Mouse (Mus musculus) megakaryocyte progenitor cell, adult 5-6 weeks (primary cell): ENCODE measurements around the gene Kcnq1. TPM values are rescaled to one million over a fixed set of nuclear protein-coding genes. Genes with fewer than 3 reads are reported as not detected.
A peak's percentile ranks its signal among the peaks of the same experiment; 100 is the strongest.

Source experiments
- ATAC-seq: replicated peaks from 2 replicates; pipeline ENCODE4 v1.8.0; 2016; ENCODE audit warnings: mild to moderate bottlenecking, moderate TSS enrichment, inconsistent platforms; ENCODE audit not compliant: poor library complexity
- total RNA-seq, 2 experiments: library from RNA; stranded (forward) in 1 of 2; stranded (reverse) in 1 of 2; fragments of 157-497, 149-512 nt in 1 of 2; fragments of 200-1000 nt in 1 of 2; gene quantifications; 2 replicates each; pipeline versions ENCODE4 v1.2.3 to v1.2.4; 2015 to 2017

Kcnq1 gene
- total RNA-seq, 2 experiments from 2014 or later, result not detected

- no peak for ATAC-seq
Observed at GRCm38 (mm10) chr7:143302593-143303238, 196.6 kb downstream of the Kcnq1 start.

DNA sequence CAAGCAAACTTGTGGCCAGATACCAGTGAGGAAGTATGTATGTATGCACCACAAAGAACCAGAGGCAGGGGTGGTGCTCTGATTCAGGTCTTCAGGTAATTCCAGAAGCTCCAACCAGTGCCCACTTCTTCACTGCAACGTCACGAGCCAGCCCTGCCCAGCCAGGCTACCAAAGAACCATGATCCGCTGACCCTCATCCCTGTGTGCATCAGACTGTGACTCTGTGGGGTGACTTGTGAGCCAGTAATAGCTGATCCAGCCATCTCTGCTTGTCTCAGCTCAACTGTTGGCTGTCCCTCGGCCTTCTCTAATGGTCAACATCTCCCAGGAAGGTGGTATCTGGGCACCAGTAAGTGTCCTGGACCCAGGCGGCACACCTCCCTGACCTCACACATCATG is 197.4 kb downstream of the Kcnq1 start:
- no peak for ATAC-seq

DNA sequence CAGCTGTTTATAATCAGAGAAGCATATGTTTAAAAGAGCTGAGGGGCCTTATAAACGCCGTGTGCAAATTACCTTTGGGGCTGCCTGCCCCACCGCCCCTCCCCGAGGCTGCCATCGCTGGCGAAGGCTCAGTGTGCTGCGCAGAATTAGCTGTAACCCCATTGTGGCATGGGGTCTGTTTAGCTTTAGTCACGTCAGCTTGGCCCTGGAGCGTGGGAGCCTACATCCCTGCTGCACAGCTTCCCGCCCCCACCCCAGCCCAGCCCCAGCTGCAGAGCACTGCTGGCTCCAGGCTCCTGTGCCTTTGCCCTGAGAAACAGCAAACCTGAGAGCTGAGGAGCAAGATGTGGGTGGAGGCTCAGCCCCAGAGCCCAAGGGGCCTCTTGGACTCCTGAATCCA is 199.6 kb downstream of the Kcnq1 start:
- no peak for ATAC-seq

- no peak for ATAC-seq
Observed at GRCm38 (mm10) chr7:143308001-143308400, 201.8 kb downstream of the Kcnq1 start.

DNA sequence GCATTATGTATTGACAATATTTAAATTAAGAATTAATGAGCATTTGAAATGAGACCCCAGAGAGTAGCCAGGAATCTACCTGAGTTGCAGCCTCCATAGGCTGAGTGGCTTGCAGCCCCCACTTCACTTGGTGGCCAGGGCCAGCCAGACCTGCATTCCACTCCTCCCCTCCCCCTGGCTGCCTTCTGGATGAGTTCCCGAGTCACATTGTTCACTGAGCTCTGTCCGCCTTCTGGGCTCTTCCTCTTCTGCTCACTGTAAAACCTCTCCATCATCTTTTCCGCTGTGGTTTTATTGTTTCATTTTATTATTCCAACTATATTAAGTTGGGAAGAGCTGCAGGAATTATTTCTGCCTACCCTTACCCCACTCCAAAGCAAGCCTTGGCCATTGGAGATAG is 204.1 kb downstream of the Kcnq1 start:
- no peak for ATAC-seq

DNA sequence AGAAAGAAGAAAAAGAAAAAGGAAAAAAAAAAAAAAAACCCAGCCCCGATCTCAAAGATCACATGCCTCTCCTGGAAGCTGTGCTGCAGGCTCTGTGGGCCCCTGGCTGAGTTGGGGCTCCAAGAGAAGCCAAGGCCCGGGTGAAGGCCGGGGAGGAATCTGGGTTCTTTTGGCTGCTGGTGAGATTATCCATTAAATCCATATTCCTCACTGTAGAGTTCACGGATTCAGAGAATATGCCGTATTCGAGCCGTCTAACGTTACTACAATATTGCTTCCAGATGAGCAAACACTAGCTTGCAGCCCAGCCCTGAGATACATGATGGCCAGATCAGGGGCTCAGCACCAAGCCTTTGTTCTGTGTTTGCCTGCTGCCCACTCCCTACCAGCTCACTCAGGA is 204.7 kb downstream of the Kcnq1 start:
- ATAC-seq, result no peak

GRCm38 (mm10) chr7:143311471-143311870 is 205.3 kb downstream of the Kcnq1 start:
- ATAC-seq, result no peak

GRCm38 (mm10) chr7:143313572-143314319 is 207.6 kb downstream of the Kcnq1 start:
- peak; percentile 76 for ATAC-seq

- no peak for ATAC-seq
Observed at GRCm38 (mm10) chr7:143318512-143318911, 212.3 kb downstream of the Kcnq1 start.

DNA sequence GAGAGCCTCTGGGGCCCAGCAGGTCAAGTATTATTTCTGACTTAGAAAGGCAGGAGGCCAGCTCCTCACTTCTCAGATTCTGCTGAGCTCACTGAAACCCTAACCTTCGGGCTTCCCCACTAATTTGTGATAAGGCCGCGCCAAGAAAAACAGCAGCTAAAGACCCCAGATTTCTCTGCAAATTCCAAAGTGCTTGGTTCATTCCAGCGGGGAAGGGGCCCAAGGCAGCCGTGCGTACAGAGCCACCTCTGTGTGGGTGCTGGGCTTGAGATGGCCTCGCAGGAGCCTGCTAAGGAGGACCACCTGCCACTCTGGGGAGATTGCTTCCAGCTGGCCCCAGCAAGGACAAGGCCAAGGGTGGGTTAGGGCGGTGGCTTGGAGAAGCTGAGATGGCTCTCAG is 214.2 kb downstream of the Kcnq1 start:
- ATAC-seq, result no peak

GRCm38 (mm10) chr7:143325051-143325450 is 218.9 kb downstream of the Kcnq1 start:
- no peak for ATAC-seq

DNA sequence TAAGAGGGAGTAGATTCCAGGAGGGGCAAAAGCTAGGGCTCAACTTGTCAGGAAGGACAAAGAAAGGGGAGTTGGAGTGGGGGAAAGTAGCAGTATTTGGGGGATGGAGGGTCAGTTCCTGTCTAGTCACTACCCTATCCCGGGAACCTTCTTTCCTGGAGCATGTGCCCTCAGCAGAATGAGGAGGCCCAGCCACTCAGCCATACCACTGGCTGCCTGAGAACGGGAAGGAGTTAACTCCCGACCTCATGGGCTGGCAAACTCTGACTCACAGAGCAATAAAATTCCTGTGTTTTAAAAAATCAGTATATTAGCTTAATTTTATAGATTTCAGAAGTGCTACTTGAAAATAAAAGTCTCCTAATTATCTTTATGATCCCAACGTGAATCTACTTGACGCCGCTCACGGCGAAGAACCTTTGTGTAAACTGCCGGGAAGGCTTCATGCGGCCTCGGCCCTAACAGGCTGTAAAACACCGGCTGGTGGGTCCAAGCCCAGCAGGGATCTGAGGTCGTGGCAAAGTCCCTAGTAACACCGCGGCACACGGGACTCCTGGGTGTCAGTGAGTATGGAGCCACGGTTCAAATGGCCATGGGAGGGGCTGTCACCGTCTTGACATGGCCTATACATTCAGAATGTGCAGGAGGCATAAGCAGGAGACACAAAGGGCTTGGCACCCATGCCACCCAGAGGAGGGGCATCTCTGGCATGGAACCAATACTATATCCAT is 222.2 kb downstream of the Kcnq1 start:
- ATAC-seq, result no peak

DNA sequence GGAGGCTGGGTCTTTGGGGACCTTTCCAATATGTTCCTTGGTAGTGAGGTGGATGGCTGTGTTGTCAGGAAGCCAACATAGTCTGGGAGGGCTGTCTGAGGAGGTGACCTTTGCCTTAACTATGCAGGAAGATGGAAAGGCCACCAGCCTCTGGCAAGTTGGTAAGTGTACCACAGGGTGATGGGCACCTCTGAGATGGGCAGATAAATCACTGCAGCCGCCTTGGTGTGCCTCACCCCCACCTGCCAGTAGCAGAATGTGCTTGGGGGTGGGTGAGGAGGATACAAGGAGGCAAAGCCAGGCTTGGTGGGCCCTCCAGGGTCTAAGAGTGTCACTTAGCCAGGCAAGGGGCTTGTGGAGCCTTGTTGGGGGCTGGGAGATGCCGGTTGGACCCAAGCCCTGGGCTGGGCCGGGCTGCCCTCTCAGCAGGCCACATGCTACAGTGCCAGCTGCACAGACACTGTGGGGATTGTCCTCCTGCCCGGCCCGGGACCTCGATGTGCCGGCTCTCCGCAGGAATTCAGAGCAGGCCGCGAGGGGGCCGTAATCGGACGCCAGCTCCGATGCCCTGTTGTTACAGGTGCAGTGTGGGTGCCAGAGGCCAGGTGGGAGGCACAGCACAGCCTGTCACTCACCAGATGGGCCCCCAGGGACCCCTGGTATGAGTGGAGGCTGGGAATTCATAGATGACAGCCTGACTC is 223.1 kb downstream of the Kcnq1 start:
- ATAC-seq, result no peak

DNA sequence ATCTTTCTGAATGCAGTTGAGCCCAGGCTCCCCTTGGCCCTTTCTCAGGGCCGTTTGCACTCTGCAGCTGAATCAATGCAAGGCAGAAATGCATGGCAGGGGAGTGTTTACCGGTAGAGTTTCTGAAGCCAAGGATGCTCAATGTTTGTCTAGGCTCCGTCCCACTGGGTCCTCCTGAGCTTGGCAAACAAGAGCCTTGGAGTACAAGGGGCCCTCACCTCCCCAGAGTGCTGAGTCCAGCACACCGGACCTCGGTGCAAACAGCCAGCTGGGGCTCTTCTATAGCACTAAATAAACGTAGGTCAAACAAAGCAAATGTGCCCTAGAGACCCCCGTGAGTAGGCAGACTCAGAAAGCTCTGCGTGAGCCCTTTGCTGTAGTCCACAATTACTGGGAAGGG is 226.9 kb downstream of the Kcnq1 start:
- no peak for ATAC-seq

DNA sequence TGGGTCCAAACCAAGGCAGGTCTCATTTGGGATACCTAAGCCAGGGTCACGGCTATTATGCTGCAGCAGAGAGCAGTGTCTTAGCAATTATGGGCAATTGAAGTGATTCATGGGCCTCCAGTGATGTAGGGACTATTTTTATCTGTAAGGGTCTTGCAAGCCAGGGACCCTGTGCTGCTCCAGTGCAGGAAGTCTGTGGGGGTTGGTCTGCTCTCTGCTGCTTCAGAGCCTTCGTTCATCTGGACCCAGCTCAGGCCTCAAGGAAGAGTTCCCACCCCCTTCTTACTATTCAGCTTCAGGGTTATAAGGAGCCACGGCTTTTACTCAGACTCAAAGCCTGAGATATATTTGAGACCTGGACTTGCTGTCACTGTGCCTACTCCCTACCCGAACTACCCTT is 227.4 kb downstream of the Kcnq1 start:
- no peak for ATAC-seq

- no peak for ATAC-seq
Observed at GRCm38 (mm10) chr7:143338690-143339089, 232.5 kb downstream of the Kcnq1 start.

- no peak for ATAC-seq
Observed at GRCm38 (mm10) chr7:143340601-143341281, 234.6 kb downstream of the Kcnq1 start.

GRCm38 (mm10) chr7:143341301-143341980 is 235.3 kb downstream of the Kcnq1 start:
- ATAC-seq, result no peak

GRCm38 (mm10) chr7:143343781-143344306 is 237.7 kb downstream of the Kcnq1 start:
- ATAC-seq, result no peak

- ATAC-seq, result no peak
Observed at GRCm38 (mm10) chr7:143349287-143349686, 243.1 kb downstream of the Kcnq1 start.
